Mouse (Mus musculus): ENCODE data around the gene Fads2.

GRCm38 (mm10) chr19:10104234-10104633, 2.7 kb upstream of the Fads2 start:
- TF ChIP-seq GATA1 (IDR thresholded peaks at IDR 0.05; ENCODE audit: low read length) (no peak), TAL1 (IDR thresholded peaks at IDR 0.05; ENCODE audit: low read length) (no peak)
